Mouse (Mus musculus) neural tube, embryonic 11.5 days (tissue): Measurements from ENCODE around the gene Zfp651. TPM values are rescaled to one million over a fixed set of nuclear protein-coding genes. Genes with fewer than 3 reads are reported as not detected.

Experiments used
- ATAC-seq: fragments of 200-750 bp; cut with Nextera tagmentation; 2 replicates; pipeline ENCODE4 v1.8.0; 2017; ENCODE audit warnings: moderate number of reproducible peaks, mild to moderate bottlenecking, moderate TSS enrichment, moderate library complexity; ENCODE audit not compliant: insufficient read depth, low FRiP score, low TSS enrichment
- DNase-seq: peaks from one replicate; pipeline ENCODE4 v3.0.0-alpha.2; 2015; ENCODE audit warnings: low spot score
- H3K27ac ChIP-seq: fragments of 300-500 bp; sonication (generic); 2 replicates; pipeline ENCODE4 v1.5.1; 2014; ENCODE audit warnings: low read depth, mild to moderate bottlenecking, low read length
- H3K27me3 ChIP-seq: fragments of 300-500 bp; sonication (generic); 2 replicates; pipeline ENCODE4 v1.6.1; 2014; ENCODE audit warnings: mild to moderate bottlenecking, low read length, mixed read lengths; ENCODE audit not compliant: control insufficient read depth, insufficient read depth
- H3K36me3 ChIP-seq: fragments of 300-500 bp; sonication (generic); 2 replicates; pipeline ENCODE4 v1.6.1; 2014; ENCODE audit warnings: mild to moderate bottlenecking, low read length, moderate library complexity, mixed read lengths; ENCODE audit not compliant: control insufficient read depth, insufficient read depth
- H3K4me1 ChIP-seq: fragments of 300-500 bp; sonication (generic); 2 replicates; pipeline ENCODE4 v1.6.1; 2014; ENCODE audit warnings: low read length, mixed read lengths; ENCODE audit not compliant: control insufficient read depth, insufficient read depth
- H3K4me2 ChIP-seq: fragments of 300-500 bp; sonication (generic); 2 replicates; pipeline ENCODE4 v1.6.1; 2014; ENCODE audit warnings: low read depth, mild to moderate bottlenecking, moderate library complexity
- H3K4me3 ChIP-seq: fragments of 300-500 bp; sonication (generic); 2 replicates; pipeline ENCODE4 v1.5.1; 2014; ENCODE audit warnings: low read depth, low read length
- H3K9ac ChIP-seq: fragments of 300-500 bp; sonication (generic); 2 replicates; pipeline ENCODE4 v1.6.1; 2014; ENCODE audit warnings: mild to moderate bottlenecking, low read length
- H3K9me3 ChIP-seq: fragments of 300-500 bp; sonication (generic); 2 replicates; pipeline ENCODE4 v1.6.1; 2016; ENCODE audit warnings: low read length; ENCODE audit not compliant: control insufficient read depth
- WGBS: fragments of 180-500 bp; shearing (Covaris S2); extraction: QIAGEN DNeasy Blood & Tissue Kit; methylation state at CpG from one replicate; pipeline ENCODE4 v1.1.7; 2014; 5-methylcytosine and 5-hydroxymethylcytosine counted together
- polyA plus RNA-seq: library from polyadenylated mRNA; unstranded; fragments of >200 nt; fragmentation: Nextera tagmentation; extraction: Ambion mirVana; gene quantifications from 2 replicates; pipeline ENCODE4 v1.2.1, GENCODE M21; 2014

Gene Zfp651
- polyA plus RNA-seq, 1 experiment from 2014 or later: 7.0 TPM

DNA sequence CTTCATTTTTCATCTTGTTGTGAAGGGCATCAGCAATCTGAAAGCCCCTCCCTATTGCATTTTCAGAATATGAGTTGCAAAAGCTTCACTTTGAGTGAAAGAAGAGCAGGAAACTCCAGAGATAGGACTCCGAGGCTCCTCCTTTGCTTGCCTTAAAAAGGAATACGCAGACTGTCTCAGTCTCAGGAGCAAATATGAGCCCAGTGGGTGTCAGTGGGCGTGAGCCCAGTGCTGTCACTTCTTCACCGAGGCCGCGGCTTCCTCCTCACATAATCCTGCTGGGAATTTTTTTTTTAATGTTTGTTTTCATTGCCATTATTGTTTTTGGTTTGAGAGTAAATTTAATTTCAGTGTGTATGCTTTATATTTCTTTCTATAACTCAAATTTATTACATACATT is 18.6 kb upstream of the Zfp651 start:
- no peaks in the 10 kb centered on the region for H3K4me1 ChIP-seq
- no peak for ATAC-seq
- no peak for DNase-seq
- H3K9ac ChIP-seq: no peak overlapping the region
- H3K9me3 ChIP-seq: no peaks in the 10 kb centered on the region
- no peak overlapping the region for H3K27ac ChIP-seq
- H3K36me3 ChIP-seq: peaks cover 12% of the 10 kb centered on the region
- H3K4me3 ChIP-seq: no peak overlapping the region
- 95% methylated on average over 6 of the region's 6 CpGs for WGBS
- H3K27me3 ChIP-seq: no peaks in the 10 kb centered on the region
- no peak overlapping the region for H3K4me2 ChIP-seq

DNA sequence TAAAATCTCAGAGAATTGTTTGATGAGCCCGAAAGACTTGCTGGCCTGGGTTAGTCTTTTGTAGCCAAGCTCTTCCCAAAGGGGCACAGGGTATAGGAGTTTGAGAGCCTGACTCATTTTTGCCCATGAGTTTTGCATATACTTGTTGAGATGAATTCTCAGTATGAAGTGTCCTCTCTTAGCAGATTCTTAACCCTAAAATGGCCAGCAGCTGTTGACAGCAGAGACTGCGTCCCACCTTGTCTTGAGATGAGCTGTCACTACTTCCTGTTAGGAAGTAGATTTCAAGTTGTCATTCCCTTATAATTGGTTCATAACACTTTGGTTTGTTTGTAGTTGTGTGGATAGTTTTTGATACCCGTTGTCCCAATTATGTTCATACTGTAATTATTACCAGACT is 18.0 kb upstream of the Zfp651 start:
- Histone ChIP-seq H3K9me3 (no peaks in the 10 kb centered on the region), H3K9ac (no peak overlapping the region), H3K27ac (no peak overlapping the region), H3K4me2 (no peak overlapping the region), H3K4me1 (no peaks in the 10 kb centered on the region), H3K27me3 (no peaks in the 10 kb centered on the region), H3K36me3 (peaks cover 14% of the 10 kb centered on the region), H3K4me3 (no peak overlapping the region)
- 94% methylated on average over 3 of the region's 3 CpGs for WGBS
- no peak for DNase-seq
- ATAC-seq: no peak

GRCm38 (mm10) chr9:121744051-121744450 is 15.1 kb upstream of the Zfp651 start:
- ATAC-seq (no peak), DNase-seq (no peak)
- Histone ChIP-seq H3K9ac (no peak overlapping the region), H3K9me3 (no peaks in the 10 kb centered on the region), H3K27me3 (no peaks in the 10 kb centered on the region), H3K27ac (no peak overlapping the region), H3K4me3 (no peak overlapping the region), H3K4me1 (no peaks in the 10 kb centered on the region), H3K4me2 (no peak overlapping the region), H3K36me3 (peaks cover 27% of the 10 kb centered on the region)
- 85% methylated on average over 8 of the region's 8 CpGs for WGBS

- WGBS: 92% methylated on average over 9 of the region's 9 CpGs
- Histone ChIP-seq H3K9ac (no peak overlapping the region), H3K9me3 (no peaks in the 10 kb centered on the region), H3K4me2 (no peak overlapping the region), H3K27ac (no peak overlapping the region), H3K27me3 (no peaks in the 10 kb centered on the region), H3K4me1 (no peaks in the 10 kb centered on the region), H3K4me3 (no peak overlapping the region), H3K36me3 (peaks cover 34% of the 10 kb centered on the region)
- DNase-seq (no peak), ATAC-seq (no peak)
Measured at GRCm38 (mm10) chr9:121752774-121753173, 6.4 kb upstream of the Zfp651 start.

DNA sequence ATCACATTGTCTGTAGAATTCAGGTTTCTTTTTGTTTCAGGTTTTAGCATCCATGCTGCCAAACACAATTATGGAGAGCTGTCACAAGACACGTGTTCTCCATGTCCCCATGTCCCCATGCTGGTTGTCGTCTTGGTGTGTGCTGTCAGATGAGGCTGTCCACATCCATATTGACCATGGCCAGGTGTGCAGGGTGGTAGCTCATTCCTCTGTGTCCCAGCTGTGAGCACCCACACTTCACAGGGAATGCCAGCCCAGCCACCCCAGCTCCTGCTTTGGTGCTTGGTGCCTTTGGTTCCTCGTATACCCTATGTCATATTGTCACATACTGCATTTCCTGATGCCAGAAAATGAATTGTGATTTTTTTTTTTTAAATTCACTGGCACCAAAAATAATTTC is 4.5 kb upstream of the Zfp651 start:
- WGBS: 91% methylated on average over 3 of the region's 3 CpGs
- no peaks in the 10 kb centered on the region for H3K9me3 ChIP-seq
- peaks cover 28% of the 10 kb centered on the region for H3K36me3 ChIP-seq
- no peak for DNase-seq
- no peak for ATAC-seq
- H3K27ac ChIP-seq: no peak overlapping the region
- H3K9ac ChIP-seq: no peak overlapping the region
- peaks cover 9% of the 10 kb centered on the region for H3K4me1 ChIP-seq
- H3K4me2 ChIP-seq: no peak overlapping the region
- no peaks in the 10 kb centered on the region for H3K27me3 ChIP-seq
- no peak overlapping the region for H3K4me3 ChIP-seq

GRCm38 (mm10) chr9:121756785-121757184 is 2.3 kb upstream of the Zfp651 start:
- Histone ChIP-seq H3K4me1 (peaks cover 20% of the 10 kb centered on the region), H3K4me3 (no peak overlapping the region), H3K27ac (no peak overlapping the region), H3K9ac (no peak overlapping the region), H3K9me3 (no peaks in the 10 kb centered on the region), H3K27me3 (no peaks in the 10 kb centered on the region), H3K36me3 (peaks cover 15% of the 10 kb centered on the region), H3K4me2 (no peak overlapping the region)
- DNase-seq: no peak
- 89% methylated on average over 3 of the region's 3 CpGs for WGBS
- no peak for ATAC-seq

DNA sequence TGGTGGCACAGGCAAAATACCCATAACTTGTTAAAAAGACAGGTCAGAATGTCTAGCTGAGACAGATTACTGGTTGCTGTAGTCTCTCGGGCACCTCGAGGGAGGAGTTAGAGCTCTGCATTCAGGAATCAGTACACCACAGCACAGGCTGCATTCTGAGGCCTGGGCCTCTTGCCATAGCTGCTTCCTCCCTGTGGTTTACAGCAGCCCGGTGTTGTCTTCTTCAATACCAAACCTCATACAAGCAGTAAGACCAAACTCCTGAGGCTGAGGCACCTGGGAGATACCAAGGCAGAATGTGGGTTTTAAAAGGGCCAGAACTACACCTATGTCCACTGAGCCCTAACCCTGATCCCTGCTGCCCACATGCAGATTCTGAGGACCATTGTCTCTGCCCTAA is 1.7 kb upstream of the Zfp651 start:
- no peak for ATAC-seq
- no peak overlapping the region for H3K4me2 ChIP-seq
- H3K9ac ChIP-seq: no peak overlapping the region
- H3K27ac ChIP-seq: no peak overlapping the region
- H3K36me3 ChIP-seq: peaks cover 13% of the 10 kb centered on the region
- peaks cover 20% of the 10 kb centered on the region for H3K4me1 ChIP-seq
- H3K4me3 ChIP-seq: no peak overlapping the region
- DNase-seq: peak; percentile 31
- no peaks in the 10 kb centered on the region for H3K27me3 ChIP-seq
- no peaks in the 10 kb centered on the region for H3K9me3 ChIP-seq
- WGBS: 74% methylated on average over 3 of the region's 3 CpGs

DNA sequence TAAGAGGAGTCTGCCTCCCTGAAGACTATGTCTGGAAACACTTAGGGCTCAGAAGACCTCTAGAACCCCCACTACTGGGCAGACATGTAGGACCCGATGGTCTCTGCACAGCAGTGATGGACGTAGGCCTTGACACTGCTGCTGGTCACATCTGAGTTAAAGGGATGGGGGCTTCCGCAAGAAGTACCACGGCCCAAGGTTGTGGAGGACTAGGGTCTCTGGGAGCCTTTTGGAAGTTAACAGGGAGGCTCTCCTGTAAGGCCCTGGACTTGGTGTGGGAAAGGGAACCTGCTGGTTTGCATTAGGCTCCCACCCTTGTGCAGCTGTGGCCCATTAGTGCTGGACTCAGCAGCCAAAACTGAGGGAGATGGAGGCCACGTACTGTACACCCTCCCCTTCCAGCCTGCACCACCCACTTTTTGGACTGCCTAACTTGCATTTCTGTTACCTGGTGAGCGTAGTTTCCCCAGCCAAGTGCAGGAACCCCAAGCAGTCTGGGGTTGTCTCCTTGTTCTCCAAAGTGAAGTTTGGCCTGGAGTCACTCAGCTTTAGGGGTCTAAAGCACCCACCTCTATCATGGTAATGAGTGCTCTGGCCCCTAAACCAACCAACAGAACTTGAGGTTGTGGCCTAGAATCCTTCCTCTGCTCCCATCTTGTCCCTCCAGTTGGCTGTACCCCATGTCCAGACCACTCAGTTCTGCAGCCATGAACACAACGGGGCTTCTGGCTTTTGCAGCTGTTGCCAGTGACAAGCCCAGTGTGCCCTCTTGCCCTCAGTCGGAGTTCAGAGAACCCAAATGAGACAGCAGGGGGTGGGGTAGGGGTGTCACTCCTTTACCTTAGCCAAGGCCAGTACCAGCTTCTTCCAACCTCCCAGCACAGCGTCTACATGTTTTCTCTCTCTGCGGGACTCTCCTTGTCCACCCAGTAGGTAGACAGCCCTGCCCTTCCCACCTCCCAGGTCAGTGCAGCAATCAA is 1.0 kb upstream of the Zfp651 start:
- Histone ChIP-seq H3K4me1 (peaks cover 20% of the 10 kb centered on the region), H3K27me3 (no peaks in the 10 kb centered on the region), H3K4me2 (peak overlapping the region; percentile 99), H3K9me3 (no peaks in the 10 kb centered on the region), H3K27ac (no peak overlapping the region), H3K4me3 (peak overlapping the region; percentile 92), H3K9ac (no peak overlapping the region; the same call in 1 of the 2 replicates), H3K36me3 (peaks cover 14% of the 10 kb centered on the region)
- ATAC-seq (no peak), DNase-seq (peak; percentile 33)
- 55% methylated on average over 10 of the region's 10 CpGs for WGBS
